Mouse (Mus musculus): Measurements from ENCODE around the gene Hoxb3. TPM values are rescaled to one million over a fixed set of nuclear protein-coding genes. Genes with fewer than 3 reads are reported as not detected.

Gene Hoxb3
- polyA plus RNA-seq, 1 experiment from 2014 or later = 15.3 TPM

DNA sequence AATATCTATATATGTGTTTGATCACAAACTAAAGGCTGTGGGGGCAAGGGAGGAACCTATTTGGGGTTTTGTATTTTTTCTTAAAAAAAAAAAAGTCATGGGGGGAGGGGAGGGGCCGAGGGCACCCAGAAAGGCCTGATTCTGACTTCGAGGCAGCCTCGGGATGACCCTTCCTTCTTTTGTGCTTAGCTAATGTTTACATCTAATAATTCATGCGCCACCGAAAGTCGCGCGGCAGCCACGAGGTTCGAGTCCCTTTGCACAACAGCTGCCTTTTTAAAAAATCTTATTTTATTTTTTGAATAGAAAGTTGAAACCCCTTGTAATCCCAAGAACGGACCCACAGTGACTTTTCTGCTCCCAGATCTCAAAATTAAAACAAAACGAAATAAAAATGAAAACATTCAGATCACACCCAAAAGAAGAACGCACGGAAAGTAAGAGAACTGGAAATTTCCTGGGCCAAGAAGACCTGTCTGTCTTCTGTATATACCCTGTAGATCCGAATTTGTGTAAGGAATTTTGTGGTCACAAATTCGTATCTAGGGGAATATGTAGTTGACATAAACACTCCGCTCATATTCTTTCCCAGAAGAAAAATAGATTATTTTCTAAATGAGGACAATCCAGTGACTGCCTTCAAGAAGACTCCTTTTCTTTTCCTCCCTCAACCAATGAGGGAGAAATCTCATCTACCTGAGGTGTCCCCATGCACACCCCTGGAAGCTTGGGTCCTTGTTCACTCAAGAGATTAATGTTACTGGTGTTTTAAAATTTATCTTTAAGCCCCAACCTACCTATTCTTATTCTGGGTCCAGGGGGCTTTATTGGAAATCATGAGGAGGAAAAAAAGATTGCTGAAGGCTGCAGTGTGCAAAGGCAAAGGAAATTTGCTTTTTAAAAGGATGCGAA, 6.2 kb upstream of the Hoxb3 start:
- Histone ChIP-seq H3K27ac (peak overlapping the region; percentile 95), H3K4me2 (replicated peaks) (peak overlapping the region; percentile 62), H3K9me3 (replicated peaks) (no peaks in the 10 kb centered on the region), H3K27me3 (peaks cover 94% of the 10 kb centered on the region), H3K36me3 (no peaks in the 10 kb centered on the region), H3K4me1 (0 out of 2 replicates have a peak, but pooled peaks cover 7% of the 10 kb centered on the region), H3K9ac (peak overlapping the region; percentile 54), H3K4me3 (peak overlapping the region; percentile 42)
- 4% methylated on average over 18 of the region's 18 CpGs for WGBS
- no peak for ATAC-seq (ENCODE audit: low FRiP score)

DNA sequence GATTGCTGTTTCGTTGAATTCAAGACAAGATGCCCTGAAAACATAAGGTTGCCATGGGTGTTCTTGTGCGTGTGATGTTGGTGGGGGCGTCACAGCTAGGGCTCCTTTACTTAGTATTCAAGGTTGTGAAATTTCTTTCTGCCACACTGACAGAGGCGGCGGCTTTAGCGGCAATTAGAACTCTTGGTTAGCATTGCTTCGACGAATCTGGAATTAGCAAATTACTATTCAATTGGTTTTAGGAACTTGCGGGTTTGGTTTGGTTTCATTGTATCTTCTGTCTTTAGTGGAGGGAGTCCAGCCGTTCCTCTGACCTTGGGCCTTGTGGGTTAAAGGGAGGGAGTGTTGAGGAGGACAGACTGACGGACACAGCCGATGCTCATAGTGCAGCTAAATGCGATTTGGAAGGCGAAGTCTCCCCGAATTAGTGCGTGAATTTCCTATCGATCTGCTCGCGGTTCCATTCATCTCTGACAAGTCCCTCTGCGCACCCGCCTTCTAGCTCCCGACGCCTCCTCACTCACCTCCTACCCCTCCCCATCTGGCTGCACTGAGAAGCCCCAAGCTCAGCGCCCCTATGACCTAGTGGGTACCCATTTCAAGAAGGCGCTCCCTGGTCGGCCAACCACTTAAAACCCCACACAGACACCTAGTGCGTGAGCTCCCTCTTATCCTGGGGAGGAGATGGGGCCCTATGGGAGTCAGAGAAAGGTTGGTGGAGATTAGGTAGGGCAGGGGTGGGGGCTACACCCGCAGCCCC, 5.3 kb upstream of the Hoxb3 start, which contains the start of gene Hoxb4:
Gene Hoxb4, plus strand, starts transcription at position 660 of the 760 bp plus-strand sequence.
- Histone ChIP-seq H3K4me2 (replicated peaks) (peak within 1 kb of the TSS; percentile 62), H3K36me3 (no peaks in the 10 kb centered on the region), H3K9ac (peak within 1 kb of the TSS; percentile 81), H3K4me3 (peak within 1 kb of the TSS; percentile 42), H3K27me3 (peaks cover 94% of the 10 kb centered on the region), H3K4me1 (0 out of 2 replicates have a peak, but pooled peaks cover 7% of the 10 kb centered on the region), H3K27ac (peak within 1 kb of the TSS; percentile 95), H3K9me3 (replicated peaks) (no peaks in the 10 kb centered on the region)
- WGBS = under 1% methylated on average over 28 of the region's 28 CpGs
- ATAC-seq (ENCODE audit: low FRiP score) = peak; percentile 51; the same call in 1 of the 2 replicates

DNA sequence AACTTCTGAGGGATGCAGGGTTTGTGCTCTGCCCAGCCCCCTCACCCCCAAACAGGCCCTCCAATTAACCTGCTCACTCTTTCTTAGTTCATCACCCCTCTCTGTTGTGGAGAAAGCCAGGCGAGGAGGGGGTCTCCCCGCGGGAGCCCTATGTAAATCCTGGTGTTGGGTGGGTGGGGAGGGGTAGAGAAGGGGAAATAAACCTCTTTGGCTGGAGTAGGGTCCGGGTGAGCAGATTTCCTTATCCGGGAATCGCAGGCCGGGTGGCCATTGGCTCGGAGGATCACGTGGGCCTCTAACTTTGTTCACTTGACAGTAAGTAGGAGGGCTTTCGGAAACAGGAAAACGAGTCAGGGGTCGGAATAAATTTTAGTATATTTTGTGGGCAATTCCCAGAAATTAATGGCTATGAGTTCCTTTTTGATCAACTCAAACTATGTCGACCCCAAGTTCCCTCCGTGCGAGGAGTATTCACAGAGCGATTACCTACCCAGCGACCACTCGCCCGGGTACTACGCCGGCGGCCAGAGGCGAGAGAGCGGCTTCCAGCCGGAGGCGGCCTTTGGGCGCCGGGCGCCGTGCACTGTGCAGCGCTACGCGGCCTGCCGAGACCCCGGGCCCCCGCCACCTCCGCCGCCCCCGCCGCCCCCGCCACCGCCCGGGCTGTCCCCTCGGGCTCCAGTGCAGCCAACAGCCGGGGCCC, 4.6 kb upstream of the Hoxb3 start:
- Histone ChIP-seq H3K36me3 (no peaks in the 10 kb centered on the region), H3K4me3 (peak overlapping the region; percentile 42), H3K9me3 (replicated peaks) (no peaks in the 10 kb centered on the region), H3K27ac (peak overlapping the region; percentile 95), H3K4me2 (replicated peaks) (peak overlapping the region; percentile 62), H3K4me1 (0 out of 2 replicates have a peak, but pooled peaks cover 7% of the 10 kb centered on the region), H3K27me3 (peaks cover 94% of the 10 kb centered on the region), H3K9ac (peak overlapping the region; percentile 81)
- WGBS = under 1% methylated on average over 36 of the region's 45 CpGs
- peak; percentile 74 for ATAC-seq (ENCODE audit: low FRiP score)

GRCm38 (mm10) chr11:96319071-96319902, 3.8 kb upstream of the Hoxb3 start:
- peak; percentile 60; the same call in 1 of the 2 replicates for ATAC-seq (ENCODE audit: low FRiP score)
- H3K4me1 ChIP-seq = 0 out of 2 replicates have a peak, but pooled peaks cover 7% of the 10 kb centered on the region
- peak overlapping the region; percentile 62 for H3K4me2 ChIP-seq (replicated peaks)
- H3K9ac ChIP-seq = peak overlapping the region; percentile 81
- 0% methylated on average over 23 of the region's 34 CpGs for WGBS
- peaks cover 94% of the 10 kb centered on the region for H3K27me3 ChIP-seq
- H3K9me3 ChIP-seq (replicated peaks) = no peaks in the 10 kb centered on the region
- H3K4me3 ChIP-seq = peak overlapping the region; percentile 42
- H3K27ac ChIP-seq = peak overlapping the region; percentile 95
- H3K36me3 ChIP-seq = no peaks in the 10 kb centered on the region

GRCm38 (mm10) chr11:96319910-96320309, 3.2 kb upstream of the Hoxb3 start:
- under 1% methylated on average over 29 of the region's 29 CpGs for WGBS
- H3K4me1 ChIP-seq = 0 out of 2 replicates have a peak, but pooled peaks cover 7% of the 10 kb centered on the region
- peaks cover 95% of the 10 kb centered on the region for H3K27me3 ChIP-seq
- ATAC-seq (ENCODE audit: low FRiP score) = no peak
- H3K9ac ChIP-seq = peak overlapping the region; percentile 81
- H3K9me3 ChIP-seq (replicated peaks) = no peaks in the 10 kb centered on the region
- peak overlapping the region; percentile 95 for H3K27ac ChIP-seq
- H3K4me3 ChIP-seq = peak overlapping the region; percentile 42
- H3K4me2 ChIP-seq (replicated peaks) = peak overlapping the region; percentile 62
- no peaks in the 10 kb centered on the region for H3K36me3 ChIP-seq

GRCm38 (mm10) chr11:96320688-96321087, 2.4 kb upstream of the Hoxb3 start:
- H3K4me2 ChIP-seq (replicated peaks) = peak overlapping the region; percentile 62
- 0 out of 2 replicates have a peak, but pooled peaks cover 7% of the 10 kb centered on the region for H3K4me1 ChIP-seq
- no peak for ATAC-seq (ENCODE audit: low FRiP score)
- H3K4me3 ChIP-seq = peak overlapping the region; percentile 42
- no peaks in the 10 kb centered on the region for H3K36me3 ChIP-seq
- H3K9ac ChIP-seq = peak overlapping the region; percentile 81
- H3K27me3 ChIP-seq = peaks cover 95% of the 10 kb centered on the region
- no peaks in the 10 kb centered on the region for H3K9me3 ChIP-seq (replicated peaks)
- WGBS = under 1% methylated on average over 17 of the region's 17 CpGs
- peak overlapping the region; percentile 95 for H3K27ac ChIP-seq

DNA sequence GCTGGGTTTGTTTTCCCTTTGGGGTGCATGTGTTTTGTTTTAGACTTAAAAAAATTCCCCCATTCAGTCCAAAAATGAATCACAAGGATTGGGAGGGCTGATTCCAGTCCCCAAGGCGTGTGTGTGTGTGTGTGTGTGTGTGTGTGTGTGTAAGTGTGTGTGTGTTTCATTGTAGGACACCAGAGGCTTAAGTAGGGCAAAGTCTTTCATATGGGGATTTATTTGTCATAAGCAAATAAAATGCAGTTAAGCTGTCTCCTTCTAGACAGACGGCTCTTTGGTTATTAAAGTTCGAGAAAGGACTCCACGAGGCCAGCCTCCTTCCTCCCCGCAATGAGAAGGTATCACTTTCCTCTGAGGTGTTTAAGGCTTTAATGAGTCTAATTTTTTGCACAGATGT, 1.3 kb upstream of the Hoxb3 start:
- Histone ChIP-seq H3K4me1 (0 out of 2 replicates have a peak, but pooled peaks cover 7% of the 10 kb centered on the region), H3K9me3 (replicated peaks) (no peaks in the 10 kb centered on the region), H3K27me3 (peaks cover 96% of the 10 kb centered on the region), H3K4me3 (peak overlapping the region; percentile 42), H3K9ac (peak overlapping the region; percentile 85), H3K4me2 (replicated peaks) (peak overlapping the region; percentile 62), H3K36me3 (no peaks in the 10 kb centered on the region), H3K27ac (peak overlapping the region; percentile 95)
- no peak for ATAC-seq (ENCODE audit: low FRiP score)
- WGBS = 7% methylated on average over 5 of the region's 5 CpGs

DNA sequence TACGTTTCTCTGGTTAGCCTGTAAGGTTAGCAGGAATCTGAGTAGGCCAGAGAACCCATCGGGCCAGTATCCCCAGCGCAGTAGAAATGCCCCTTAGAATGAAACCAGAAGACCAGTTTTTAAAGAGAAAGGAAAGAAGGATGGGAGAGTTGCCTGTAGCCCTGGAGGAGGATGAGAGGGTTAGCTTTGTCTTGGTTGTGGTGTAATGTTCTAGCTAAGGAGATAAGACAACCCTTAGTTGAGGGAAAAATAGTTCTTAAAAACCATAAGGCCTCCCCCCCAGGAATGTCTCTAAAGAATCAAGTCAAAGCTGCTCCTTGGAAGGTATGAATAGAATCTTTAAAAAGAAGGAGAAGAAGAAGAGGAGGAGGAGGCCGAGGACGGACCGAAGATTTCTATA, 388 bp upstream of the Hoxb3 start:
- no peak for ATAC-seq (ENCODE audit: low FRiP score)
- Histone ChIP-seq H3K4me2 (replicated peaks) (peak overlapping the region; percentile 62), H3K9me3 (replicated peaks) (no peaks in the 10 kb centered on the region), H3K36me3 (no peaks in the 10 kb centered on the region), H3K27me3 (peaks cover 98% of the 10 kb centered on the region), H3K4me3 (peak overlapping the region; percentile 42), H3K9ac (peak overlapping the region; percentile 85), H3K27ac (peak overlapping the region; percentile 95), H3K4me1 (0 out of 2 replicates have a peak, but pooled peaks cover 7% of the 10 kb centered on the region)
- WGBS = 5% methylated on average over 6 of the region's 6 CpGs

DNA sequence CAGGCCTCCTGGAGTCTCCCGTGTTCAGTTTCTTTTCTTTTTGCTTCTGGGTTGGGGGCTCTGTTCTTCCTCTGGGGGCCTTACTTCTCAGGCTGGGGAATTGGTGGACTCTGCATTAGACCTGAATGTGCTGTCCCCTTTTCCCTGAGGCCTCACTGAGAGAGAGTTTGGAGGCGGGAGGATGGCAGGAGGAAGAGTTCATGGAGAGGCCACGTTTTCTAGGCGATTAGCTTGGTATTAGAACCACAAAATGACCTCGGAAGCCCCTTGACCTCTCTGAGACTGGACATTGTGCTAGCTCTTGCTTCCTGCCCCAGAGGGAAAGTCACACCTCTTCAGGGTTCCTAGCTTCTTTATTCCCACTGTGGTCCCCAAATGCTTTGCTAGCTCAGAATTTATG, 999 bp downstream of the Hoxb3 start:
- H3K4me1 ChIP-seq = no peaks in the 10 kb centered on the region

GRCm38 (mm10) chr11:96324965-96325364, 1.8 kb downstream of the Hoxb3 start:
- H3K4me1 ChIP-seq = no peaks in the 10 kb centered on the region
- peak overlapping the region; percentile 95 for H3K27ac ChIP-seq
- H3K4me3 ChIP-seq = peak overlapping the region; percentile 42
- H3K4me2 ChIP-seq (replicated peaks) = peak overlapping the region; percentile 62
- H3K9ac ChIP-seq = peak overlapping the region; percentile 85
- ATAC-seq (ENCODE audit: low FRiP score) = no peak
- 3% methylated on average over 8 of the region's 8 CpGs for WGBS
- H3K36me3 ChIP-seq = no peaks in the 10 kb centered on the region
- no peaks in the 10 kb centered on the region for H3K9me3 ChIP-seq (replicated peaks)
- peaks cover 99% of the 10 kb centered on the region for H3K27me3 ChIP-seq

More for the DNA sequence above, 999 bp downstream of the Hoxb3 start:
- peak overlapping the region; percentile 42 for H3K4me3 ChIP-seq
- peak overlapping the region; percentile 95 for H3K27ac ChIP-seq
- no peaks in the 10 kb centered on the region for H3K36me3 ChIP-seq
- ATAC-seq (ENCODE audit: low FRiP score) = no peak
- no peaks in the 10 kb centered on the region for H3K9me3 ChIP-seq (replicated peaks)
- peak overlapping the region; percentile 62 for H3K4me2 ChIP-seq (replicated peaks)
- H3K27me3 ChIP-seq = peaks cover 99% of the 10 kb centered on the region
- H3K9ac ChIP-seq = peak overlapping the region; percentile 85
- under 1% methylated on average over 5 of the region's 5 CpGs for WGBS

GRCm38 (mm10) chr11:96325747-96326212, 2.7 kb downstream of the Hoxb3 start:
- Histone ChIP-seq H3K4me2 (replicated peaks) (peak overlapping the region; percentile 62), H3K9me3 (replicated peaks) (no peaks in the 10 kb centered on the region), H3K27ac (peak overlapping the region; percentile 95), H3K4me3 (peak overlapping the region; percentile 42), H3K36me3 (no peaks in the 10 kb centered on the region), H3K27me3 (peaks cover 99% of the 10 kb centered on the region), H3K4me1 (no peaks in the 10 kb centered on the region), H3K9ac (peak overlapping the region; percentile 85)
- ATAC-seq (ENCODE audit: low FRiP score) = no peak
- WGBS = 3% methylated on average over 22 of the region's 22 CpGs

Data from hindbrain, embryonic 12.5 days (tissue).